Mouse (Mus musculus) embryonic facial prominence, embryonic 14.5 days (tissue): Measurements from ENCODE around the gene Cnot4. TPM values are rescaled to one million over a fixed set of nuclear protein-coding genes. Genes with fewer than 3 reads are reported as not detected.

Experiments used
- ATAC-seq: fragments of 200-750 bp; cut with Nextera tagmentation; 2 replicates; pipeline ENCODE4 v1.8.0; 2017; ENCODE audit warnings: low read depth, moderate number of reproducible peaks, moderate TSS enrichment
- DNase-seq: peaks from one replicate; pipeline ENCODE4 v3.0.0-alpha.2; 2015; ENCODE audit warnings: low spot score
- H3K27ac ChIP-seq: fragments of 300-500 bp; sonication (generic); replicated peaks from 2 replicates; pipeline ENCODE4 v1.5.1; 2014; ENCODE audit warnings: low read depth, mild to moderate bottlenecking, low read length, moderate library complexity
- H3K27me3 ChIP-seq: fragments of 300-500 bp; sonication (generic); replicated peaks from 2 replicates; pipeline ENCODE4 v1.6.1; 2014; ENCODE audit warnings: low read length; ENCODE audit not compliant: control insufficient read depth, insufficient read depth
- H3K36me3 ChIP-seq: fragments of 300-500 bp; sonication (generic); 2 replicates; pipeline ENCODE4 v1.6.1; 2014; ENCODE audit warnings: low read length, mixed read lengths; ENCODE audit not compliant: control insufficient read depth, insufficient read depth
- H3K4me1 ChIP-seq: fragments of 300-500 bp; sonication (generic); 2 replicates; pipeline ENCODE4 v1.6.1; 2014; ENCODE audit warnings: antibody characterized with exemption, low read length; ENCODE audit not compliant: control insufficient read depth, insufficient read depth
- H3K4me2 ChIP-seq: fragments of 300-500 bp; sonication (generic); 2 replicates; pipeline ENCODE4 v1.6.1; 2014; ENCODE audit warnings: low read depth, mild to moderate bottlenecking, low read length, moderate library complexity, mixed read lengths
- H3K4me3 ChIP-seq: fragments of 300-500 bp; sonication (generic); 2 replicates; pipeline ENCODE4 v1.5.1; 2014; ENCODE audit warnings: low read depth, mild to moderate bottlenecking, low read length
- H3K9ac ChIP-seq: fragments of 300-500 bp; sonication (generic); 2 replicates; pipeline ENCODE4 v1.6.1; 2014; ENCODE audit warnings: low read depth, mild to moderate bottlenecking, low read length, moderate library complexity, mixed read lengths
- H3K9me3 ChIP-seq: fragments of 300-500 bp; sonication (generic); 2 replicates; pipeline ENCODE4 v1.6.1; 2016; ENCODE audit warnings: low read length; ENCODE audit not compliant: control insufficient read depth
- WGBS: fragments of 180-500 bp; shearing (Covaris S2); extraction: QIAGEN DNeasy Blood & Tissue Kit; methylation state at CpG from one replicate; pipeline ENCODE4 v1.1.7; 2014; 5-methylcytosine and 5-hydroxymethylcytosine counted together
- polyA plus RNA-seq: library from polyadenylated mRNA; unstranded; fragments of >200 nt; fragmentation: Nextera tagmentation; extraction: Ambion mirVana; gene quantifications from 2 replicates; pipeline ENCODE4 v1.2.1, GENCODE M21; 2014

Cnot4 gene
- polyA plus RNA-seq, 1 experiment from 2014 or later = 29.8 TPM

GRCm38 (mm10) chr6:34994692-34995091, 138.8 kb downstream of the Cnot4 start:
- no peak for ATAC-seq
- Histone ChIP-seq H3K9ac (0 out of 2 replicates have a peak overlapping the region, but pooled peaks have one; percentile 15), H3K4me1 (peaks cover 7% of the 10 kb centered on the region), H3K36me3 (no peaks in the 10 kb centered on the region), H3K27me3 (no peaks in the 10 kb centered on the region), H3K9me3 (no peaks in the 10 kb centered on the region), H3K4me2 (peak overlapping the region; percentile 59), H3K27ac (no peak overlapping the region), H3K4me3 (no peak overlapping the region)
- 73% methylated on average over 5 of the region's 5 CpGs for WGBS
- no peak for DNase-seq

- Histone ChIP-seq H3K9ac (no peak overlapping the region), H3K4me3 (no peak overlapping the region), H3K4me2 (no peak overlapping the region), H3K27ac (no peak overlapping the region), H3K27me3 (no peaks in the 10 kb centered on the region), H3K4me1 (peaks cover 19% of the 10 kb centered on the region), H3K36me3 (no peaks in the 10 kb centered on the region), H3K9me3 (no peaks in the 10 kb centered on the region)
- 37% methylated on average over 6 of the region's 6 CpGs for WGBS
- ATAC-seq (peak; percentile 69; the same call in 1 of the 2 replicates), DNase-seq (peak; percentile 51)
Measured at GRCm38 (mm10) chr6:34989263-34989662, 144.3 kb downstream of the Cnot4 start.

GRCm38 (mm10) chr6:34988081-34988761, 145.3 kb downstream of the Cnot4 start, which contains the start of gene Slc23a4:
TSS of gene Slc23a4 (minus strand) at chr6:34988404.
- Histone ChIP-seq H3K27ac (0 out of 2 replicates have a peak within 1 kb of the TSS, but pooled peaks have one; percentile 33), H3K9me3 (no peaks in the 10 kb centered on the region), H3K4me1 (peaks cover 19% of the 10 kb centered on the region), H3K9ac (no peak within 1 kb of the TSS), H3K27me3 (no peaks in the 10 kb centered on the region), H3K4me2 (peak within 1 kb of the TSS; percentile 39), H3K36me3 (no peaks in the 10 kb centered on the region), H3K4me3 (no peak within 1 kb of the TSS)
- DNase-seq (peak; percentile 49), ATAC-seq (peak; percentile 51)
- 19% methylated on average over 15 of the region's 20 CpGs for WGBS

GRCm38 (mm10) chr6:34987085-34987645, 146.4 kb downstream of the Cnot4 start:
- Histone ChIP-seq H3K9me3 (no peaks in the 10 kb centered on the region), H3K9ac (no peak overlapping the region), H3K4me2 (no peak overlapping the region), H3K27ac (no peak overlapping the region), H3K27me3 (no peaks in the 10 kb centered on the region), H3K4me3 (no peak overlapping the region), H3K4me1 (peaks cover 19% of the 10 kb centered on the region), H3K36me3 (no peaks in the 10 kb centered on the region)
- WGBS = 75% methylated on average over 12 of the region's 12 CpGs
- DNase-seq = no peak
- no peak for ATAC-seq

GRCm38 (mm10) chr6:34980661-34981060, 152.9 kb downstream of the Cnot4 start:
- WGBS = 56% methylated on average over 9 of the region's 9 CpGs

GRCm38 (mm10) chr6:34979291-34979690, 154.2 kb downstream of the Cnot4 start:
- no peaks in the 10 kb centered on the region for H3K36me3 ChIP-seq
- ATAC-seq (no peak), DNase-seq (no peak)
- no peaks in the 10 kb centered on the region for H3K27me3 ChIP-seq
- no peak overlapping the region for H3K27ac ChIP-seq
- no peak overlapping the region for H3K4me3 ChIP-seq
- H3K9me3 ChIP-seq = no peaks in the 10 kb centered on the region
- H3K4me1 ChIP-seq = no peaks in the 10 kb centered on the region; the same call in 1 of the 2 replicates
- no peak overlapping the region for H3K4me2 ChIP-seq
- WGBS = 95% methylated on average over 3 of the region's 3 CpGs
- no peak overlapping the region for H3K9ac ChIP-seq

More at GRCm38 (mm10) chr6:34980661-34981060, 152.9 kb downstream of the Cnot4 start:
- ATAC-seq (no peak), DNase-seq (no peak)
- no peak overlapping the region for H3K4me3 ChIP-seq
- no peak overlapping the region for H3K4me2 ChIP-seq
- no peaks in the 10 kb centered on the region for H3K36me3 ChIP-seq
- no peaks in the 10 kb centered on the region; the same call in 1 of the 2 replicates for H3K4me1 ChIP-seq
- no peak overlapping the region for H3K9ac ChIP-seq
- H3K27me3 ChIP-seq = no peaks in the 10 kb centered on the region
- no peak overlapping the region for H3K27ac ChIP-seq
- no peaks in the 10 kb centered on the region for H3K9me3 ChIP-seq

Other genes starting within 250 kb of the Cnot4 start
- 8.6 and 10.2 TPM in 2 replicates for gene Wdr91, start 222.8 kb downstream of the Cnot4 start, polyA plus RNA-seq
- gene Stra8, start 213.6 kb downstream of the Cnot4 start, polyA plus RNA-seq = not detected in 2 replicates
- 0.18 and 0.53 TPM in 2 replicates for gene Slc23a4, start 145.3 kb downstream of the Cnot4 start, polyA plus RNA-seq
- 38.0 and 39.4 TPM in 2 replicates for gene Nup205, start 43.7 kb upstream of the Cnot4 start, polyA plus RNA-seq
- 2.5 and 3.0 TPM in 2 replicates for gene Slc13a4, start 174.4 kb upstream of the Cnot4 start, polyA plus RNA-seq
- 4.1 and 4.3 TPM in 2 replicates for gene Fam180a, start 192.4 kb upstream of the Cnot4 start, polyA plus RNA-seq